Mouse (Mus musculus) forebrain, postnatal 0 days (tissue): ENCODE data around the gene Hoxc8. TPM values are rescaled to one million over a fixed set of nuclear protein-coding genes. Genes with fewer than 3 reads are reported as not detected.

ENCODE experiments used
- ATAC-seq: fragments of 200-750 bp; cut with Nextera tagmentation; 2 replicates; pipeline ENCODE4 v1.8.0; 2017; ENCODE audit warnings: mild to moderate bottlenecking, moderate library complexity
- DNase-seq: peaks from one replicate; pipeline ENCODE4 v3.0.0-alpha.2; 2015
- H3K27ac ChIP-seq: fragments of 300-500 bp; sonication (generic); 2 replicates; pipeline ENCODE4 v1.5.1; 2014; ENCODE audit warnings: low read depth, mild to moderate bottlenecking, antibody characterized with exemption, low read length, moderate library complexity, mixed read lengths
- H3K27me3 ChIP-seq: fragments of 300-500 bp; sonication (generic); 2 replicates; pipeline ENCODE4 v1.6.1; 2014; ENCODE audit warnings: mild to moderate bottlenecking, low read length, mixed read lengths; ENCODE audit not compliant: insufficient read depth
- H3K36me3 ChIP-seq: fragments of 300-500 bp; sonication (generic); 2 replicates; pipeline ENCODE4 v1.6.1; 2014; ENCODE audit warnings: mild to moderate bottlenecking, moderate library complexity; ENCODE audit not compliant: insufficient read depth
- H3K4me1 ChIP-seq: fragments of 300-500 bp; sonication (generic); 2 replicates; pipeline ENCODE4 v1.6.1; 2014; ENCODE audit warnings: antibody characterized with exemption; ENCODE audit not compliant: insufficient read depth
- H3K4me2 ChIP-seq: fragments of 300-500 bp; sonication (generic); 2 replicates; pipeline ENCODE4 v1.6.1; 2014; ENCODE audit warnings: low read depth, mild to moderate bottlenecking, moderate library complexity
- H3K4me3 ChIP-seq: fragments of 300-500 bp; sonication (generic); 2 replicates; pipeline ENCODE4 v1.5.1; 2014; ENCODE audit warnings: low read depth, low read length, mixed read lengths
- H3K9ac ChIP-seq: fragments of 300-500 bp; sonication (generic); 2 replicates; pipeline ENCODE4 v1.6.1; 2014; ENCODE audit warnings: mild to moderate bottlenecking
- H3K9me3 ChIP-seq: fragments of 300-500 bp; sonication (generic); 2 replicates; pipeline ENCODE4 v1.6.1; 2016; ENCODE audit warnings: low read length
- CTCF ChIP-seq: sonication (generic); IDR thresholded peaks from 2 replicates; pipeline ENCODE4 v1.5.1; 2016; ENCODE audit warnings: antibody characterized with exemption, control low read depth, low read depth
- WGBS: fragments of 180-500 bp; shearing (Covaris S2); extraction: QIAGEN DNeasy Blood & Tissue Kit; methylation state at CpG from one replicate; pipeline ENCODE4 v1.1.7; 2014; 5-methylcytosine and 5-hydroxymethylcytosine counted together
- polyA plus RNA-seq: library from polyadenylated mRNA; unstranded; fragments of >200 nt; fragmentation: Nextera tagmentation; extraction: Ambion mirVana; gene quantifications from 2 replicates; pipeline ENCODE4 v1.2.1, GENCODE M21; 2015
- total RNA-seq: library from RNA; depleted of rRNA; stranded (reverse); fragments of >200 nt; gene quantifications from 2 replicates; pipeline ENCODE4 v1.2.3, GENCODE M21; 2014

Hoxc8 gene
- total and polyA plus RNA-seq, 2 experiments from 2014 or later, result not detected

DNA sequence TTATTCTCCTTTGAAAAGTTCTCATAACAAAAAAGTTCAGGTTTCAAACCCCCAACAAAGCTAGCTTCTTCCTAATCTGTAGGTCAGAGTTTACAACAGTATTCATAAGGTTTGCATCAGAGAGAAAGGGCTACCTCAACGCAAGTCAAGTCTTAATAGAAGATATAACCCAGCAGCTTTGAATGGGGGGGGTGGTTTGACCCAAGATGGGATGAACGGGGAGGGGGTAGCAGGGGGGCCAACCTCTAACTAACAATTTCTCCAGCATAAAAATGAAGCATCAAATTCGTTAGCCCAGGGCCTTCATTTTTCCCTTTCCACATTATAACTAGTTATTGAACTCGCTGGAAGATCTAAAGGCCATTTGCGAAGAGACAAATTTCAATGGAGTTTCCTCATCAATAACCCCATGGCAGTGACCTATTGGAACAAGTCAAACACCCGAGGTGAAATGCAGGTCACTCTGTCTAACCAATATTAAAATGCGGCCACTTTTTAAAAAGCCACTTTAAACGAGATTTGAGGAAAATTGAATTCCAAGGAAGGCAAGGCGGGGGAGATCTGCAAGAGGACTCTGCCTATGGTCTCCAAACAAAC is 38.6 kb downstream of the Hoxc8 start:
- ATAC-seq, result no peak
- no peak overlapping the region for H3K27ac ChIP-seq
- H3K4me2 ChIP-seq, result no peak overlapping the region
- H3K9ac ChIP-seq, result no peak overlapping the region
- no peaks in the 10 kb centered on the region for H3K4me1 ChIP-seq
- H3K36me3 ChIP-seq, result no peaks in the 10 kb centered on the region
- H3K27me3 ChIP-seq, result peaks cover 94% of the 10 kb centered on the region
- H3K4me3 ChIP-seq, result no peak overlapping the region
- no peaks in the 10 kb centered on the region for H3K9me3 ChIP-seq
- no peak for TF ChIP-seq CTCF
- 9% methylated on average over 9 of the region's 9 CpGs for WGBS
- DNase-seq, result no peak

DNA sequence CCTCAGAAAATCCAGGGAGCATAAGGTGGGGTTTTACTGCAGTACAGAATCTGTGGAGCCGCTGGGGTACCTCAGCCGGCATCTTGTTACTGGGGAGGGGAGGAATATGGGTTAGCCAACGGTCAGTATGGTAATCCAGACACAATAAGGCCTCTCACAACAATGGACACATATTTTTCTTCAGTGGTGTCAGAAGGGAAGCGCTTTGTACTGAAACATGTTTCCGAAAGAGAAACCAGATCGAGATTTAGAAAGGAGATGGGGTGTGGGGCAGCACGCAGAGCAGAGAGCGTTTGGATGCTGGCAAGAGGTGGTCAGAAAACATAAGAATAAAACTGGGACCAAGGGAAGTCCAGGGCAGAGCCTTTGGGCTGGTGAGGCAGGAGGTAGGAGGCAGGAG is 39.7 kb downstream of the Hoxc8 start:
- DNase-seq, result no peak
- TF ChIP-seq CTCF, result no peak
- no peak for ATAC-seq
- WGBS, result 3% methylated on average over 8 of the region's 8 CpGs
- Histone ChIP-seq H3K9me3 (no peaks in the 10 kb centered on the region), H3K4me2 (no peak overlapping the region), H3K27me3 (peaks cover 94% of the 10 kb centered on the region), H3K9ac (no peak overlapping the region), H3K4me3 (no peak overlapping the region), H3K4me1 (no peaks in the 10 kb centered on the region), H3K36me3 (no peaks in the 10 kb centered on the region), H3K27ac (no peak overlapping the region)

DNA sequence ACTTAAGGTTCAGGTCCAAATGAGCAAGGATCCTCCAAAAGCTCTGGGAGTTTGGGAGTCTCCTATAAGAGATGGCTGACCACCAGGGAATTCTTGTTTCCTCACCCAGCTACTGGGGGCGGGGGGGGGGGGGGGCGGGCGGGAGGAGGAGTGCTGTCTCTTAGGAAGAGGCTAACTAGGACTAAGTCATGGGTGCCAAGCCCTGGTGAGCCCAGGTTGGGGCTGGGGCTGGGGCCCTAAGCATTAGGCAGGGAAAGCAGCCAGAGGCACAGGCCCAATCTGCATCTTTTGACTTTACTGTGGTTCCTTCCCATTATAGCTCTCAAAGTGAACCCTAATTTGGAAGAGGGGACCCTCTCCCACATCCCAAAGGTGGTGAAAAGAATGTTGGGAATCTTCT is 41.8 kb downstream of the Hoxc8 start:
- no peaks in the 10 kb centered on the region for H3K36me3 ChIP-seq
- H3K9me3 ChIP-seq, result no peaks in the 10 kb centered on the region
- H3K4me2 ChIP-seq, result no peak overlapping the region
- no peak for DNase-seq
- 0% methylated on average over 3 of the region's 3 CpGs for WGBS
- no peak for ATAC-seq
- no peak overlapping the region for H3K27ac ChIP-seq
- H3K27me3 ChIP-seq, result peaks cover 95% of the 10 kb centered on the region
- no peak overlapping the region for H3K4me3 ChIP-seq
- TF ChIP-seq CTCF, result no peak
- H3K9ac ChIP-seq, result no peak overlapping the region
- H3K4me1 ChIP-seq, result no peaks in the 10 kb centered on the region

DNA sequence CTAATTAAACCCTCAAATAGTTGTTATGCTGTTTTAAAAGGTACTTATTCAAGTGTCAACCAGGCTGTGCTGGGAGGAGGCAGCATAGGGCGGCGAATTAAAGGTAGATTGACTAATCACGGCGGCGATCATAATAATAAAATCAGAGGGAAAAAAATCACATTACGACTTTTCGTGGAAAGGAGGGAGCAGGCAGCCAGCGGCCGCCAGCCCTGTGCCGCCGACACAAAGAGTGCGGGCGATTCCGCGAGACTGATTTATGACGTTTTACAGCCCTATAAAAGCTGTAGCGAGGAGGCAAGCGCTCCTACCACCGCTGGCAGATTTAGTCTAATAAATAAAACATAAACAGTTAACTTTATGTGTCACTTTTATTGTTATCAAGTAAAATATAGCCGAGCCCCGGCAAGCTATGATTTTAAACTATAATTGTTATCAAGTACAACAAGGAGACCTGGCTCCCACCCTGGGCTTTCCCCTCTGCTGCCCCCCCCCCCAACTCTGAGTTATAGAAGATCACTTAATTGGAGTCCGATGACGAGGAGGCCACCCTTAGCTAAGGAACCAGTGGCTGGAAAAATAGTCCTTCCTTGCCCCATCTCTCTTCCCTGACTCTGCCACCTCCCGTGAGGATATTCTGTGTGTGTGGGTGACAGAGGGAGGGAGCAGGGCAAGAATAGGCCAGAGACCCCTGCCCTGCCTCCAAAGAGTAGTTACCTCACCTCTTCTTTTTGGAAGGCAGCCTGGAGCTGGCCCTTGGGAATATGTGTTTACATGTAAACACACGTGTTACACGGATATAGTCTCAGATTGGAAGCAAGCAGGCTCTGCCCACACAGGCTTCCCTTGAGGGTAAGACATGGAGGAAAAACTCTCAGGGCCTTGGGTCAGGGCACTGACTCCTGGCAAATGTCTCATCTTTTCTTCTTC is 42.5 kb downstream of the Hoxc8 start:
- Histone ChIP-seq H3K27ac (no peak overlapping the region), H3K4me2 (no peak overlapping the region), H3K9ac (no peak overlapping the region), H3K9me3 (no peaks in the 10 kb centered on the region), H3K4me3 (no peak overlapping the region), H3K27me3 (peaks cover 95% of the 10 kb centered on the region), H3K4me1 (no peaks in the 10 kb centered on the region), H3K36me3 (no peaks in the 10 kb centered on the region)
- WGBS, result under 1% methylated on average over 26 of the region's 26 CpGs
- no peak for ATAC-seq
- TF ChIP-seq CTCF, result no peak
- DNase-seq, result no peak

DNA sequence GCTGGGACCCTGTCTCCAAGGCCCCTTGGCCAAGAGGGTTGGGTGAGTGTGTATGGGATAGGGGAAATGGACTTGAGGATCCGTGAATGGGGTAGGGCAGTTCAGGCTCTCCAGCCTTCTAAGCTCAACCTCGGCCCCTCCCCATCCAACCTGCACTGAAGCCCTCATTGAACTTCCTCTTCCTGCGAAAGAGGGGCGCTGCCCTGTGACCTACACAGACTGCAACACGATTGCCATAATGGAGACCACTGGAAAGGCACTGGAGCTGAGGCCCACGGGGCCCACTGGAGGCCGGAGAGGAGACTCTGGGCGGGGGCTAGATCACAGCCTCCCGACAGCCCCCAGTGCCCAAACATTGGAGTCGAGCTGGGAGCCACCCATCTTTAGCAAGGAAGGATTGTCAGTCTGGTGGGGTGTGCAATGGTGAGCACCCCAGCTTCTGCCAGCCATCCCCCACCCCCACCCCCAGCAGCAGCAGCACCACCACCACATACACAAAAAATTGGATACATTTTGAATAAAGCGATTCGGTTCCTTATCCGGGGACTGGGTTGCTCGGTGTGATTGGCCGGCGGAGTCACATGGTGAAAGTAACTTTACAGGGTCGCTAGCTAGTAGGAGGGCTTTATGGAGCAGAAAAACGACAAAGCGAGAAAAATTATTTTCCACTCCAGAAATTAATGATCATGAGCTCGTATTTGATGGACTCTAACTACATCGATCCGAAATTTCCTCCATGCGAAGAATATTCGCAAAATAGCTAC is 43.8 kb downstream of the Hoxc8 start:
- no peak overlapping the region for H3K4me2 ChIP-seq
- peaks cover 95% of the 10 kb centered on the region for H3K27me3 ChIP-seq
- no peak overlapping the region for H3K27ac ChIP-seq
- ATAC-seq (no peak), DNase-seq (no peak)
- no peaks in the 10 kb centered on the region for H3K9me3 ChIP-seq
- no peak for TF ChIP-seq CTCF
- H3K4me3 ChIP-seq, result 0 out of 2 replicates have a peak overlapping the region, but pooled peaks have one; percentile 2
- no peaks in the 10 kb centered on the region for H3K4me1 ChIP-seq
- WGBS, result 1% methylated on average over 24 of the region's 24 CpGs
- H3K36me3 ChIP-seq, result no peaks in the 10 kb centered on the region
- H3K9ac ChIP-seq, result no peak overlapping the region

DNA sequence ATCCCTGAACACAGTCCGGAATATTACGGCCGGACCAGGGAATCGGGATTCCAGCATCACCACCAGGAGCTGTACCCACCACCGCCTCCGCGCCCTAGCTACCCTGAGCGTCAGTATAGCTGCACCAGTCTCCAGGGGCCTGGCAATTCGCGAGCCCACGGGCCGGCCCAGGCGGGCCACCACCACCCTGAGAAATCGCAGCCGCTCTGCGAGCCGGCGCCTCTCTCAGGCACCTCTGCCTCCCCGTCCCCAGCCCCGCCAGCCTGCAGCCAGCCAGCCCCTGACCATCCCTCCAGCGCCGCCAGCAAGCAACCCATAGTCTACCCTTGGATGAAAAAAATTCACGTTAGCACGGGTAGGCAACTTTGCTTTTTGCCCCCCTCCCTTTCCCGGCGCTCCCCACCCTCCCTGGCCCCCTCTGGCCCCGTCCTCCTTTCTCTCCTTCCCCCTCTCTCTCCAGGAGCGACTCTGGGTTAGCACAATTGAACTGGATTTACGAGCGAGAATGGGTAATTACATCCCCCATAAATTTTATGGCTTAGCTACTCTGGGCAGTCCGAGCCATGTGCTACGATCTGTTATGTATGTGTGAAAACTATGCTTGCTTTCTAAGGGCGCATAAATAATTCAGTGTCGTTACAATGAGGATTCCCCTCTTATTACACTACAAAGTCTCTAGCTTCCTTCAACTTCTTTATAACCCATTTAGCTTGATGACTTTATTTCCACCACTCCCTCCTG is 44.6 kb downstream of the Hoxc8 start:
- Histone ChIP-seq H3K36me3 (no peaks in the 10 kb centered on the region), H3K9me3 (no peaks in the 10 kb centered on the region), H3K4me1 (no peaks in the 10 kb centered on the region), H3K4me3 (0 out of 2 replicates have a peak overlapping the region, but pooled peaks have one; percentile 2), H3K27ac (no peak overlapping the region), H3K9ac (no peak overlapping the region), H3K4me2 (no peak overlapping the region), H3K27me3 (peaks cover 98% of the 10 kb centered on the region)
- WGBS, result 1% methylated on average over 33 of the region's 34 CpGs
- DNase-seq (no peak), ATAC-seq (no peak)
- no peak for TF ChIP-seq CTCF
